In the genomic region with DNA sequence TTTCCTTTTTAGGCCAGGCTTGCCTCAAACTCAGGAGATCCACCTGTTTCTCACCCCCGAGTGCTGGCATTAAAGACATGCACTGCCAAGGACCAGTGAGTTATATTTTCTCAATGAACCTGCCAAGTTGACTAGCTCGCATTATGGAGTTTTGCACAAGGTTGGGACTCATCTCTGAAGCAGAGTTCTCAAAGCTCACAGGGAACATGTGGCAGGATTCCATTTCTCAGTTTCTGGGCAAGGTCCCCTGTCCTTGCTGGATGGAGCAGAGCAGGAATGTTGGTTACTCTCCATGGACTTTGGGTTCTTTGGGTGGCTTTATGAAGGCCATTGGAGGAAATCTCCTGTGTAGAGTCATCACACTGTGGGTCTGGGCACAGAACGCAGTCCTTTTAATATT, we compare ENCODE assay signal across 9 mouse cellular contexts. TPM values are rescaled to one million over a fixed set of nuclear protein-coding genes. Genes with fewer than 3 reads are reported as not detected.
DNase-seq lines count a peak whose midpoint lies in the region; ATAC-seq and TF ChIP-seq lines count a peak whose summit lies in the region.
"Had no signal": no experiment of that assay in that cellular context is flagged by ENCODE, and none has a peak within 500 bp of the region (broad histone marks: within the 10 kb centered on the region; RNA-seq: fewer than 3 reads in every experiment).

No protein-coding gene starts in this region.

- 85% methylated on average over 3 of the region's 3 CpGs for WGBS in intestine, embryonic 14.5 days
- WGBS in midbrain, embryonic 15.5 days: 91% methylated on average over 3 of the region's 3 CpGs

- TF ChIP-seq CTCF in cortical plate, adult 2 months (IDR thresholded peaks at IDR 0.05; ENCODE audit: extremely low read depth, insufficient read depth, low read length): no peak

- no peaks in the 10 kb centered on the region for H3K36me3 ChIP-seq in intestine, embryonic 14.5 days (ENCODE audit: control insufficient read depth, insufficient read depth, low read length)
- H3K36me3 ChIP-seq in midbrain, embryonic 15.5 days (replicated peaks): no peaks in the 10 kb centered on the region

- no peak for TF ChIP-seq POLR2A in cortical plate, adult 2 months (IDR thresholded peaks at IDR 0.05; ENCODE audit: extremely low read depth, insufficient read depth, low read length)

- H3K27ac ChIP-seq in cortical plate, adult 2 months (ENCODE audit: insufficient read depth, low read length): no peak overlapping the region
- H3K27ac ChIP-seq in intestine, embryonic 14.5 days (ENCODE audit: low read depth): no peak overlapping the region
- H3K27ac ChIP-seq in midbrain, embryonic 15.5 days: no peak overlapping the region

- DNase-seq in kidney, adult 11 months: peak; percentile 42
- DNase-seq in kidney, postnatal 25 days: no peak
- no peak for DNase-seq in intestine, embryonic 14.5 days (ENCODE audit: low spot score)
- DNase-seq in embryo, embryonic 9.5 days (ENCODE audit: extremely low spot score): no peak
- no peak for DNase-seq in gastrocnemius, postnatal 25 days
- DNase-seq in right cerebral cortex, postnatal 25 days: no peak

- ATAC-seq in intestine, embryonic 14.5 days (replicated peaks; ENCODE audit: low FRiP score, low TSS enrichment, low read depth): no peak
- no peak for ATAC-seq in midbrain, embryonic 15.5 days (replicated peaks)

- no peaks in the 10 kb centered on the region for H3K27me3 ChIP-seq in intestine, embryonic 14.5 days (replicated peaks; ENCODE audit: control insufficient read depth, insufficient read depth, low read length)
- peaks cover 4% of the 10 kb centered on the region; the same call in 1 of the 2 replicates for H3K27me3 ChIP-seq in midbrain, embryonic 15.5 days (replicated peaks)

- H3K4me3 ChIP-seq in cortical plate, adult 2 months (ENCODE audit: insufficient read depth, low read length): peak overlapping the region; percentile 45; the same call in 1 of the 2 replicates
- peak overlapping the region; percentile 38 for H3K4me3 ChIP-seq in intestine, embryonic 14.5 days (ENCODE audit: low read depth, low read length)
- no peak overlapping the region for H3K4me3 ChIP-seq in midbrain, embryonic 15.5 days

- H3K9ac ChIP-seq in intestine, embryonic 14.5 days (ENCODE audit: low read length): no peak overlapping the region
- no peak overlapping the region for H3K9ac ChIP-seq in midbrain, embryonic 15.5 days

- no peaks in the 10 kb centered on the region for H3K9me3 ChIP-seq in intestine, embryonic 14.5 days (ENCODE audit: control insufficient read depth, low read length)
- no peaks in the 10 kb centered on the region for H3K9me3 ChIP-seq in midbrain, embryonic 15.5 days

- H3K4me1 ChIP-seq in cortical plate, adult 2 months (ENCODE audit: control insufficient read depth, insufficient read depth, low read length): no peaks in the 10 kb centered on the region
- no peaks in the 10 kb centered on the region for H3K4me1 ChIP-seq in intestine, embryonic 14.5 days (replicated peaks; ENCODE audit: control insufficient read depth, insufficient read depth, low read length)
- peaks cover 5% of the 10 kb centered on the region for H3K4me1 ChIP-seq in midbrain, embryonic 15.5 days

- peak overlapping the region; percentile 61 for H3K4me2 ChIP-seq in intestine, embryonic 14.5 days (ENCODE audit: low read length)
- H3K4me2 ChIP-seq in midbrain, embryonic 15.5 days: peak overlapping the region; percentile 61

RNA-seq across cellular contexts. Expression of gene Gm6034, which starts 0.5 kb away (rescaled TPM):
- not detected in 2 replicates for polyA plus RNA-seq in cortical plate, adult 2 months (2012; rRNA removed)
- not detected in 2 replicates for polyA plus RNA-seq in intestine, embryonic 14.5 days (2014; fragmentation: Nextera tagmentation; extraction: Ambion mirVana)
- polyA plus RNA-seq in midbrain, embryonic 15.5 days (2015; fragmentation: Nextera tagmentation; extraction: Ambion mirVana): not detected in 2 replicates
- total RNA-seq in gastrocnemius, postnatal 25 days (2021): not detected
- total RNA-seq: gastrocnemius, postnatal 14 days had no signal

RNA-seq across cellular contexts. Expression of gene H2-T22, which starts 0.7 kb away (rescaled TPM):
- polyA plus RNA-seq in cortical plate, adult 2 months (2012; rRNA removed): 18.3 and 19.0 TPM in 2 replicates
- 15.0 and 17.8 TPM in 2 replicates for polyA plus RNA-seq in intestine, embryonic 14.5 days (2014; fragmentation: Nextera tagmentation; extraction: Ambion mirVana)
- 6.0 and 7.2 TPM in 2 replicates for polyA plus RNA-seq in midbrain, embryonic 15.5 days (2015; fragmentation: Nextera tagmentation; extraction: Ambion mirVana)
- total RNA-seq in gastrocnemius, postnatal 25 days (2021): 1 to 10 TPM; 5.8 to 7.2 TPM

RNA-seq across cellular contexts. Expression of gene H2-T23, which starts 10.6 kb away (rescaled TPM):
- polyA plus RNA-seq in cortical plate, adult 2 months (2012; rRNA removed): 27.6 and 31.8 TPM in 2 replicates
- polyA plus RNA-seq in intestine, embryonic 14.5 days (2014; fragmentation: Nextera tagmentation; extraction: Ambion mirVana): 4.9 and 5.7 TPM in 2 replicates
- polyA plus RNA-seq in midbrain, embryonic 15.5 days (2015; fragmentation: Nextera tagmentation; extraction: Ambion mirVana): 5.5 and 6.6 TPM in 2 replicates
- total RNA-seq in gastrocnemius, postnatal 25 days (2021): 1 to 10 TPM; 6.2 to 8.7 TPM

RNA-seq across cellular contexts. Expression of gene Gm11127, which starts 14.9 kb away (rescaled TPM):
- 0.23 and 0.35 TPM in 2 replicates for polyA plus RNA-seq in cortical plate, adult 2 months (2012; rRNA removed)
- polyA plus RNA-seq in intestine, embryonic 14.5 days (2014; fragmentation: Nextera tagmentation; extraction: Ambion mirVana): not detected in 2 replicates
- not detected in 2 replicates for polyA plus RNA-seq in midbrain, embryonic 15.5 days (2015; fragmentation: Nextera tagmentation; extraction: Ambion mirVana)
- 1 to 10 TPM; 1.3 to 2.4 TPM for total RNA-seq in gastrocnemius, postnatal 25 days (2021)

RNA-seq across cellular contexts. Expression of gene H2-T24, which starts 22.9 kb away (rescaled TPM):
- 1.3 and 1.8 TPM in 2 replicates for polyA plus RNA-seq in cortical plate, adult 2 months (2012; rRNA removed)
- 2.0 and 3.4 TPM in 2 replicates for polyA plus RNA-seq in intestine, embryonic 14.5 days (2014; fragmentation: Nextera tagmentation; extraction: Ambion mirVana)
- 8.4 and 10.0 TPM in 2 replicates for polyA plus RNA-seq in midbrain, embryonic 15.5 days (2015; fragmentation: Nextera tagmentation; extraction: Ambion mirVana)
- total RNA-seq in gastrocnemius, postnatal 25 days (2021): 1 to 10 TPM; 1.6 to 1.7 TPM
